Mouse (Mus musculus) CD8-positive naive resting alpha-beta T cell, adult 57 days (primary cell): ENCODE data around the gene Cited2. TPM values are rescaled to one million over a fixed set of nuclear protein-coding genes. Genes with fewer than 3 reads are reported as not detected.

Experiments
- total RNA-seq: library from RNA; stranded (reverse); gene quantifications from one replicate; pipeline ENCODE4 v1.2.4, GENCODE M21; 2023

Cited2 gene
- total RNA-seq = 78.6 TPM

DNA sequence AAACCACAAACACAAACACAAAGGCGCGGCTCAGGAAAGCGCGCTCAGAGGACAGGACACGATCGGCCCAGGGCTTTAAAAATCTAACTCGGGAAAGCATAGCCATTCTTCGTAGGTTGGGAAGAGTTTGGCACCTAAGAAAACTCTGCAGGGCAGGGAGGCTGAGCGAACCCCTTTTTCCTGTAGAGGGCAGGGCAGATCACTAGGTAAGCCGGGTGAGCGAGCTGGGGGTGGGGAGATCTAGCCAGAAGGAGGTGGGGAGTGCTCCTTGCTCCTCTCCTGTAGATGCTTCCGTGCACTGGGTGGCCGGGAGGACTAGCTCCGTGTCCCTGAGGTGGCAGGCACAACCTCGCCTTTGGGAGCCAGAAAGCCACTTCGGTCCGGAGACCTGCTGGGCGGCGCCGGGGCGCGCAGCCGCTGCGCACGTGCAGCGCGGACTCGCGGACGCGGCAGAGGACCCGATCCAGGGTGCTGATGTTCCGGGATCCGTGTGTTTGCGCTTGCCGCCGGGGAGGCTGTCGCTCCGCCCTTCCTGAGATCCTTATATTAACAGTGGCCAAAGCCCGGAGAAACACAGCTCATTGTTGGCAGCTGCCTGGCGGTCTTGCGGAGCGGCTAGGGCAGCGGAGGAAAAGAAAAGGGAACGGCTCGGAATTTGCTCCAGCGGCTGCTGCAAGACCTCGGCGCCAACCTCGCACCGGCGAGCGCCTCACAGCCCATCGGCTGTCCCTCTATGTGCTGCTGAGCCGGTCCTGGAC, at the start of gene Cited2:
Cited2 (plus strand) TSS at position 566 of the 758 bp plus-strand sequence.

Other genes starting within 250 kb of the Cited2 start
- gene Txlnb, start 73.0 kb downstream of the Cited2 start, total RNA-seq = 0.15 TPM
- gene Heca, start 224.8 kb downstream of the Cited2 start, total RNA-seq = 72.9 TPM